Comparison of ENCODE assay signal across 23 mouse cellular contexts in the genomic region with DNA sequence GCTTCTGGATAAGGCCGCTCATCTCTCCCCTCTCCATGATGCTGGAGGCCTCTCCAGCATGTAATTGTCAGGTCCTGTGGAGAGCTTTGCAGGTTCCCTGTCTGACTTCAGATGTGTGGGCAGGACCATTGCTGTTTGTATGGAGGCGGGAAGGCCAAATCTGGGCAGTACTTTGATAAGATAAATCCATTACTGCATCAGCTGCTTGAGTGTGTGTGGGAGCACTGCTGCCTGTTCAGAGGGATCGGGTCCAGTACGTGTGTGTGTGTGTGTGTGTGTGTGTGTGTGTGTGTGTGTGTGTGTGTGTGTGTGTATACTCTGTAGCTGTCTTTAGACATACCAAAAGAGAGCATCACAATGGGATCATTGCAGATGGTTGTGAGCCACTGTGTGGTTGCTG. TPM values are rescaled to one million over a fixed set of nuclear protein-coding genes. Genes with fewer than 3 reads are reported as not detected.
DNase-seq lines count a peak whose midpoint lies in the region; ATAC-seq lines count a peak whose summit lies in the region.
"Had no signal": no experiment of that assay in that cellular context is flagged by ENCODE, and none has a peak within 500 bp of the region (broad histone marks: within the 10 kb centered on the region; RNA-seq: fewer than 3 reads in every experiment).

No protein-coding gene starts in this region.

- 0 out of 2 replicates have a peak, but pooled peaks have one; percentile 16 for ATAC-seq in heart, embryonic 16.5 days (replicated peaks; ENCODE audit: extremely low read depth, insufficient read depth, low FRiP score)
- no peak for ATAC-seq in megakaryocyte, adult 5-6 weeks (ENCODE audit: poor library complexity, severe bottlenecking)
- no peak for ATAC-seq in erythroid progenitor cell, adult 5-6 weeks (replicated peaks; ENCODE audit: low FRiP score, poor library complexity, severe bottlenecking)
- ATAC-seq: forebrain, embryonic 16.5 days; hindbrain, embryonic 16.5 days; inflammation-experienced regulatory T-cells, adult 6 months; intestine, postnatal 0 days had no signal

- no peak overlapping the region; the same call in 1 of the 2 replicates for H3K27ac ChIP-seq in heart, embryonic 16.5 days (ENCODE audit: low read length)
- peak overlapping the region; percentile 15; the same call in 1 of the 2 replicates for H3K27ac ChIP-seq in brown adipose tissue, adult 24 weeks (replicated peaks; ENCODE audit: low read depth, low read length)
- H3K27ac ChIP-seq: embryonic facial prominence, embryonic 12.5 days; forebrain, embryonic 12.5 days; gastrocnemius, adult 2 months; heart, embryonic 13.5 days; hindbrain, embryonic 12.5 days had no signal

- 31% methylated on average over 4 of the region's 4 CpGs for WGBS in heart, embryonic 16.5 days

- H3K36me3 ChIP-seq in heart, embryonic 16.5 days (ENCODE audit: control insufficient read depth, insufficient read depth): peaks cover 19% of the 10 kb centered on the region
- peaks cover 91% of the 10 kb centered on the region for H3K36me3 ChIP-seq in megakaryocyte, embryonic 14.5 days (replicated peaks; ENCODE audit: low read length)

- no peaks in the 10 kb centered on the region for H3K27me3 ChIP-seq in heart, embryonic 16.5 days (ENCODE audit: control insufficient read depth, insufficient read depth, low read length)
- no peaks in the 10 kb centered on the region for H3K27me3 ChIP-seq in megakaryocyte, embryonic 14.5 days (replicated peaks)
- H3K27me3 ChIP-seq: embryonic facial prominence, embryonic 12.5 days; forebrain, embryonic 12.5 days; heart, embryonic 13.5 days; hindbrain, embryonic 12.5 days had no signal

- no peak for DNase-seq in heart, adult 8-10 months (ENCODE audit: low spot score)
- DNase-seq in Muller cell, postnatal 12 days (ENCODE audit: inconsistent ontology term): no peak
- DNase-seq: adrenal gland, postnatal 10 days; cerebellum, adult 11 months; cerebellum, adult 8-10 months; cerebellum, postnatal 14 days; gastrocnemius, postnatal 25 days; heart, postnatal 10 days; heart, postnatal 4 days had no signal

- H3K4me3 ChIP-seq in heart, embryonic 16.5 days (ENCODE audit: low read length): no peak overlapping the region
- peak overlapping the region; percentile 83 for H3K4me3 ChIP-seq in megakaryocyte, embryonic 14.5 days (replicated peaks)
- no peak overlapping the region for H3K4me3 ChIP-seq in brown adipose tissue, adult 24 weeks (ENCODE audit: insufficient read depth, low read depth, low read length)
- H3K4me3 ChIP-seq: embryonic facial prominence, embryonic 12.5 days; forebrain, embryonic 12.5 days; gastrocnemius, adult 2 months; heart, embryonic 13.5 days; hindbrain, embryonic 12.5 days had no signal

- no peak overlapping the region for H3K9ac ChIP-seq in heart, embryonic 16.5 days (ENCODE audit: low read length)
- H3K9ac ChIP-seq: embryonic facial prominence, embryonic 12.5 days; forebrain, embryonic 12.5 days; heart, embryonic 13.5 days; hindbrain, embryonic 12.5 days had no signal

- H3K9me3 ChIP-seq in heart, embryonic 16.5 days (replicated peaks; ENCODE audit: control insufficient read depth, low read length): no peaks in the 10 kb centered on the region
- no peaks in the 10 kb centered on the region for H3K9me3 ChIP-seq in megakaryocyte, embryonic 14.5 days
- H3K9me3 ChIP-seq: embryonic facial prominence, embryonic 12.5 days; forebrain, embryonic 12.5 days; heart, embryonic 13.5 days; hindbrain, embryonic 12.5 days had no signal

- H3K4me2 ChIP-seq in heart, embryonic 16.5 days (ENCODE audit: low read depth, low read length): no peak overlapping the region
- H3K4me2 ChIP-seq: embryonic facial prominence, embryonic 12.5 days; forebrain, embryonic 12.5 days; heart, embryonic 13.5 days; hindbrain, embryonic 12.5 days had no signal

- H3K4me1 ChIP-seq in heart, embryonic 16.5 days (ENCODE audit: control insufficient read depth, insufficient read depth, low read length): peaks cover 6% of the 10 kb centered on the region
- H3K4me1 ChIP-seq in megakaryocyte, embryonic 14.5 days: peaks cover 82% of the 10 kb centered on the region
- peaks cover 7% of the 10 kb centered on the region for H3K4me1 ChIP-seq in brown adipose tissue, adult 24 weeks (ENCODE audit: control insufficient read depth, insufficient read depth, insufficient read length, low read length)
- H3K4me1 ChIP-seq: embryonic facial prominence, embryonic 12.5 days; forebrain, embryonic 12.5 days; hindbrain, embryonic 12.5 days had no signal

RNA-seq across cellular contexts. Expression of gene Cmtm6, which starts 14.2 kb away (rescaled TPM):
- 51.0 and 51.6 TPM in 2 replicates for polyA plus RNA-seq in heart, embryonic 16.5 days (2015; fragmentation: Nextera tagmentation; extraction: Ambion mirVana)
- total RNA-seq in heart, adult 8-10 months (2022): 10 to 100 TPM; 16.1 to 23.8 (median 19.3) TPM
- 4.9 and 10.3 TPM in 2 replicates for polyA plus RNA-seq in megakaryocyte, embryonic 14.5 days (2012; ENCODE audit: insufficient read depth, low replicate concordance)
- total RNA-seq in megakaryocyte, adult 5-6 weeks (2015): 79.5 and 98.1 TPM in 2 replicates
- total RNA-seq in megakaryocyte, adult 5-6 weeks (2017): 120 and 124 TPM in 2 replicates
- polyA plus RNA-seq in brown adipose tissue, adult 24 weeks (2012; ENCODE audit: insufficient read depth, insufficient read length, missing spikeins): 21.0 and 25.5 TPM in 2 replicates
- 8.8 and 9.7 TPM in 2 replicates for total RNA-seq in erythroid progenitor cell, adult 5-6 weeks (2015; ENCODE audit: low replicate concordance)
- total RNA-seq in erythroid progenitor cell, adult 5-6 weeks (2017; ENCODE audit: low replicate concordance): 10.4 and 20.0 TPM in 2 replicates

RNA-seq across cellular contexts. Expression of gene Cmtm7, which starts 36.5 kb away (rescaled TPM):
- 130 and 138 TPM in 2 replicates for polyA plus RNA-seq in heart, embryonic 16.5 days (2015; fragmentation: Nextera tagmentation; extraction: Ambion mirVana)
- total RNA-seq in heart, adult 8-10 months (2022): 10 to 100 TPM; 10.5 to 16.6 (median 12.6) TPM
- polyA plus RNA-seq in megakaryocyte, embryonic 14.5 days (2012; ENCODE audit: insufficient read depth, low replicate concordance): 103 and 110 TPM in 2 replicates
- total RNA-seq in megakaryocyte, adult 5-6 weeks (2015): 189 and 201 TPM in 2 replicates
- 259 and 283 TPM in 2 replicates for total RNA-seq in megakaryocyte, adult 5-6 weeks (2017)
- polyA plus RNA-seq in brown adipose tissue, adult 24 weeks (2012; ENCODE audit: insufficient read depth, insufficient read length, missing spikeins): 1.9 and 7.8 TPM in 2 replicates
- 64.1 and 71.7 TPM in 2 replicates for total RNA-seq in erythroid progenitor cell, adult 5-6 weeks (2015; ENCODE audit: low replicate concordance)
- 46.0 and 46.4 TPM in 2 replicates for total RNA-seq in erythroid progenitor cell, adult 5-6 weeks (2017; ENCODE audit: low replicate concordance)

RNA-seq across cellular contexts. Expression of gene Dync1li1, which starts 56.6 kb away (rescaled TPM):
- 69.2 and 76.0 TPM in 2 replicates for polyA plus RNA-seq in heart, embryonic 16.5 days (2015; fragmentation: Nextera tagmentation; extraction: Ambion mirVana)
- 10 to 100 TPM; 57.3 to 70.2 (median 66.2) TPM for total RNA-seq in heart, adult 8-10 months (2022)
- polyA plus RNA-seq in megakaryocyte, embryonic 14.5 days (2012; ENCODE audit: insufficient read depth, low replicate concordance): 12.7 and 15.1 TPM in 2 replicates
- 35.5 and 39.5 TPM in 2 replicates for total RNA-seq in megakaryocyte, adult 5-6 weeks (2015)
- total RNA-seq in megakaryocyte, adult 5-6 weeks (2017): 59.1 and 60.7 TPM in 2 replicates
- polyA plus RNA-seq in brown adipose tissue, adult 24 weeks (2012; ENCODE audit: insufficient read depth, insufficient read length, missing spikeins): 20.7 and 22.8 TPM in 2 replicates
- total RNA-seq in erythroid progenitor cell, adult 5-6 weeks (2015; ENCODE audit: low replicate concordance): 22.7 and 42.3 TPM in 2 replicates
- total RNA-seq in erythroid progenitor cell, adult 5-6 weeks (2017; ENCODE audit: low replicate concordance): 23.9 and 33.0 TPM in 2 replicates
